Mouse (Mus musculus) kidney, adult 2 months (tissue): Measurements from ENCODE around the gene Fam135a.

Experiments
- CTCF ChIP-seq: fragments of 200-500 bp; conservative IDR thresholded peaks from 2 replicates; pipeline ENCODE4 v1.5.1; 2011; ENCODE audit warnings: low read depth, mild to moderate bottlenecking, control low read depth, low read length, moderate library complexity, mixed read lengths; ENCODE audit not compliant: insufficient read depth, insufficient read length
- POLR2A ChIP-seq: fragments of 200-500 bp; IDR thresholded peaks from one replicate; pipeline ENCODE4 v1.6.1; 2011; ENCODE audit warnings: low read depth, low read length, control low read depth

GRCm38 (mm10) chr1:24099541-24099925 lies 608 bp downstream of the Fam135a start:
- no peak for TF ChIP-seq CTCF
- no peak for TF ChIP-seq POLR2A
